Comparison of ENCODE assay signal across 8 mouse cellular contexts in genomic region chr11:118399891-118400565, GRCm38 (mm10). TPM values are rescaled to one million over a fixed set of nuclear protein-coding genes. Genes with fewer than 3 reads are reported as not detected.
DNase-seq lines count a peak whose midpoint lies in the region; ATAC-seq and TF ChIP-seq lines count a peak whose summit lies in the region.

No protein-coding gene starts in this region.

- peaks cover 32% of the 10 kb centered on the region for H3K4me1 ChIP-seq in limb, embryonic 13.5 days
- peaks cover 17% of the 10 kb centered on the region; the same call in 1 of the 2 replicates for H3K4me1 ChIP-seq in small intestine, adult 2 months (ENCODE audit: control insufficient read depth, insufficient read depth, insufficient read length, low read length)

- TF ChIP-seq POLR2A in small intestine, adult 2 months (IDR thresholded peaks at IDR 0.05; ENCODE audit: low read depth, low read length) = peak; percentile 25; the same call in 1 of the 2 replicates

- no peak for ATAC-seq in limb, embryonic 13.5 days (ENCODE audit: low FRiP score, low read depth)

- H3K36me3 ChIP-seq in limb, embryonic 13.5 days = peaks cover 11% of the 10 kb centered on the region
- peaks cover 42% of the 10 kb centered on the region for H3K36me3 ChIP-seq in small intestine, adult 2 months (ENCODE audit: control insufficient read depth, insufficient read depth, low read length)

- intact Hi-C loops in gastrocnemius, adult 2 months (cut with DNase I) = no loop called here

- H3K4me3 ChIP-seq in gastrocnemius, adult 2 months = peak overlapping the region; percentile 73
- H3K4me3 ChIP-seq in limb, embryonic 13.5 days = no peak overlapping the region
- peak overlapping the region; percentile 66 for H3K4me3 ChIP-seq in small intestine, adult 2 months (ENCODE audit: low read depth, low read length)

- 65% methylated on average over 5 of the region's 5 CpGs for WGBS in limb, embryonic 13.5 days
- 15% methylated on average over 5 of the region's 5 CpGs for WGBS in small intestine, adult 2 months

- no peaks in the 10 kb centered on the region for H3K27me3 ChIP-seq in limb, embryonic 13.5 days
- H3K27me3 ChIP-seq in small intestine, adult 2 months (ENCODE audit: control insufficient read depth, insufficient read depth, low read length) = no peaks in the 10 kb centered on the region

- H3K9me3 ChIP-seq in limb, embryonic 13.5 days = peaks cover 8% of the 10 kb centered on the region; the same call in 1 of the 2 replicates

- TF ChIP-seq CTCF in gastrocnemius, adult 2 months (IDR thresholded peaks at IDR 0.05) = no peak
- no peak for TF ChIP-seq CTCF in small intestine, adult 2 months (IDR thresholded peaks at IDR 0.05; ENCODE audit: extremely low read depth, insufficient read length, insufficient replicate concordance, low read depth, low read length)

- peak overlapping the region; percentile 36 for H3K4me2 ChIP-seq in limb, embryonic 13.5 days (replicated peaks)

- peak; percentile 15 for DNase-seq in gastrocnemius, adult 2 months
- no peak for DNase-seq in gastrocnemius, adult 18-20 months (ENCODE audit: low spot score)
- DNase-seq in right cerebral cortex, postnatal 10 days (ENCODE audit: low spot score in 2 of 2) = peak; percentile 19 to 20
- no peak for DNase-seq in right cerebral cortex, postnatal 25 days
- DNase-seq in ovary, postnatal 36 days (ENCODE audit: low spot score) = no peak
- DNase-seq in spleen, adult 12 weeks (ENCODE audit: low spot score) = no peak

- peak overlapping the region; percentile 50; the same call in 1 of the 2 replicates for H3K9ac ChIP-seq in limb, embryonic 13.5 days

- peak overlapping the region; percentile 91 for H3K27ac ChIP-seq in gastrocnemius, adult 2 months
- H3K27ac ChIP-seq in limb, embryonic 13.5 days = peak overlapping the region; percentile 81; the same call in 1 of the 2 replicates
- peak overlapping the region; percentile 95 for H3K27ac ChIP-seq in small intestine, adult 2 months (ENCODE audit: insufficient read depth, low read depth, low read length)

RNA-seq across cellular contexts. Expression of gene Lgals3bp, which starts 1.9 kb away (rescaled TPM):
- 10 to 100 TPM; 12.0 to 17.0 TPM for total RNA-seq in gastrocnemius, adult 2 months (2021)
- 10 to 100 TPM; 15.8 to 17.1 TPM for total RNA-seq in gastrocnemius, adult 18-20 months (2021)
- polyA plus RNA-seq in limb, embryonic 13.5 days (2015; fragmentation: Nextera tagmentation; extraction: Ambion mirVana) = 7.3 TPM in 2 replicates
- polyA plus RNA-seq in small intestine, adult 2 months (2012; rRNA removed) = 372 and 739 TPM in 2 replicates

RNA-seq across cellular contexts. Expression of gene Cant1, which starts 18.9 kb away (rescaled TPM):
- total RNA-seq in gastrocnemius, adult 2 months (2021) = 10 to 100 TPM; 10.7 to 11.6 TPM
- total RNA-seq in gastrocnemius, adult 18-20 months (2021) = 10 to 100 TPM; 10.7 to 11.9 TPM
- 31.1 and 32.1 TPM in 2 replicates for polyA plus RNA-seq in limb, embryonic 13.5 days (2015; fragmentation: Nextera tagmentation; extraction: Ambion mirVana)
- 73.6 and 158 TPM in 2 replicates for polyA plus RNA-seq in small intestine, adult 2 months (2012; rRNA removed)

RNA-seq across cellular contexts. Expression of gene C1qtnf1, which starts 28.0 kb away (rescaled TPM):
- 10 to 100 TPM in 1 of 2 experiments, 1 to 10 TPM in 1; 7.9 to 12.6 TPM for total RNA-seq in gastrocnemius, adult 2 months (2021)
- total RNA-seq in gastrocnemius, adult 18-20 months (2021) = 1 to 10 TPM; 6.6 to 6.9 TPM
- polyA plus RNA-seq in limb, embryonic 13.5 days (2015; fragmentation: Nextera tagmentation; extraction: Ambion mirVana) = 6.6 TPM in 2 replicates
- 3.3 and 4.3 TPM in 2 replicates for polyA plus RNA-seq in small intestine, adult 2 months (2012; rRNA removed)

RNA-seq across cellular contexts. Expression of gene Timp2, which starts 44.5 kb away (rescaled TPM):
- 100 to 1,000 TPM in 1 of 2 experiments, 10 to 100 TPM in 1; 70.1 to 115 TPM for total RNA-seq in gastrocnemius, adult 2 months (2021)
- total RNA-seq in gastrocnemius, adult 18-20 months (2021) = 10 to 100 TPM; 65.4 to 89.1 TPM
- 115 and 116 TPM in 2 replicates for polyA plus RNA-seq in limb, embryonic 13.5 days (2015; fragmentation: Nextera tagmentation; extraction: Ambion mirVana)
- 22.6 and 27.7 TPM in 2 replicates for polyA plus RNA-seq in small intestine, adult 2 months (2012; rRNA removed)

RNA-seq across cellular contexts. Expression of gene Cep295nl, which starts 57.7 kb away (rescaled TPM):
- 1 to 10 TPM; 1.0 to 1.1 TPM for total RNA-seq in gastrocnemius, adult 2 months (2021)
- under 1 TPM; 0.52 to 0.73 TPM for total RNA-seq in gastrocnemius, adult 18-20 months (2021)
- 0.55 and 0.86 TPM in 2 replicates for polyA plus RNA-seq in limb, embryonic 13.5 days (2015; fragmentation: Nextera tagmentation; extraction: Ambion mirVana)
- 0.04 TPM in 1 of 2 replicates, not detected in the other for polyA plus RNA-seq in small intestine, adult 2 months (2012; rRNA removed)

Comparison
In these comparisons a context has a peak if more than half of its experiments do, and no peak if none do; other contexts are left out.
1. DNase-seq: peak in gastrocnemius, adult 2 months (single experiment) and right cerebral cortex, postnatal 10 days (2 of 2); none in gastrocnemius, adult 18-20 months (single experiment), right cerebral cortex, postnatal 25 days (single experiment), ovary, postnatal 36 days (single experiment) and spleen, adult 12 weeks (single experiment).
2. Peak in every context shown above with its lines, with median percentiles within 50 percentile points of each other: H3K27ac ChIP-seq.